In the genomic region with DNA sequence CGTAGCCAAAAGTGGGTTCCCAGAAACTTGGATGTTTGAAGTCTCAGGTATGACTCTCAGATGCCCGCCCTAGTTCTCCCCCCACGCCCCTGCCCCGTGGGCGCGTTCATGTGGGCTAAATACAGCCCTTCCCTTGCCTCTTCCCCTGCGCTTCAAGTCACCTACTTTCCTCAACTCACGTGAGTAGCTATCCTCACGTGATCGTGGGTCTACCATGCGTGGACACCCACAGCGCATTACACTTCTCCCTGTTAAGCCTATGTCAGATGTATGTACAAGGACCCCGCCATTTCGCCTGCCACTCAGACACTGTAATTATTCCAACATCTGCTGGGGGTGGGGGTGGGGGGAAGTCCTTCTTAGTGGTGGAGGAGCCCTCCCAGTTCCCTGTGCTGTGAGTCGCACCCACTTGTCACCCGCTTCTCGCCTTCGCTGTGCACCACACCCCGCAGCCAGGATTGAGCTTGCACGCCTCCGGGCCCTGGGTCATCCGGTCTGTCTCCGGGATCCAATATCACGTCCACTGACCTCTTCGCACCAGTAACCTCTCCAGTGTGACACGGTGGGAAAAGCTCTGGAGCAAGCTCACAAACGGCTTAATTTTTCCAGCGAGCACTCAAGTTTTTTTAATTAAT, we compare ENCODE assay signal across 8 mouse cellular contexts. TPM values are rescaled to one million over a fixed set of nuclear protein-coding genes. Genes with fewer than 3 reads are reported as not detected.
DNase-seq lines count a peak whose midpoint lies in the region; ATAC-seq lines count a peak whose summit lies in the region.

No protein-coding gene starts in this region.

- H3K4me2 ChIP-seq in lung, embryonic 16.5 days (ENCODE audit: low read depth, low read length), result peak overlapping the region; percentile 83

- H3K9me3 ChIP-seq in forebrain, embryonic 10.5 days, result no peaks in the 10 kb centered on the region
- no peaks in the 10 kb centered on the region for H3K9me3 ChIP-seq in lung, embryonic 16.5 days (ENCODE audit: control insufficient read depth, low read length)

- H3K36me3 ChIP-seq in forebrain, embryonic 10.5 days (replicated peaks), result 0 out of 2 replicates have a peak, but pooled peaks cover 2% of the 10 kb centered on the region
- no peaks in the 10 kb centered on the region for H3K36me3 ChIP-seq in lung, embryonic 16.5 days (ENCODE audit: control insufficient read depth, insufficient read depth, low read length)

- WGBS in forebrain, embryonic 10.5 days, result 8% methylated on average over 28 of the region's 28 CpGs
- WGBS in lung, embryonic 16.5 days, result 3% methylated on average over 28 of the region's 28 CpGs

- DNase-seq in CD4-positive helper T cell, adult 2 months (ENCODE audit: low read depth, low spot score), result peak; percentile 45
- peak; percentile 60 for DNase-seq in adrenal gland, postnatal 14 days
- peak; percentile 51 for DNase-seq in forebrain, embryonic 10.5 days (ENCODE audit: extremely low spot score, low spot score)
- peak; percentile 65 to 68 for DNase-seq in heart, postnatal 10 days
- peak; percentile 52 to 68 for DNase-seq in kidney, postnatal 4 days
- DNase-seq in retina, embryonic 14.5 days (ENCODE audit: low spot score), result peak; percentile 48
- peak; percentile 57 for DNase-seq in yolk sac, embryonic 10.5 days (ENCODE audit: low spot score)

- peak overlapping the region; percentile 94 for H3K4me3 ChIP-seq in forebrain, embryonic 10.5 days
- peak overlapping the region; percentile 86 for H3K4me3 ChIP-seq in lung, embryonic 16.5 days (ENCODE audit: low read length)

- H3K27ac ChIP-seq in forebrain, embryonic 10.5 days, result peak overlapping the region; percentile 99
- H3K27ac ChIP-seq in lung, embryonic 16.5 days (ENCODE audit: low read length), result no peak overlapping the region

- intact Hi-C loops in heart, postnatal 10 days (cut with DNase I), result loop anchor here (2.0 to 5.0 kb wide), 3 partner anchors 35 to 85 kb away; no protein-coding TSS in a partner anchor

- peak; percentile 11; the same call in 1 of the 2 replicates for ATAC-seq in lung, embryonic 16.5 days (ENCODE audit: low read depth)

- H3K4me1 ChIP-seq in forebrain, embryonic 10.5 days, result peaks cover 47% of the 10 kb centered on the region
- peaks cover 35% of the 10 kb centered on the region for H3K4me1 ChIP-seq in lung, embryonic 16.5 days (replicated peaks; ENCODE audit: control insufficient read depth, insufficient read depth, low read length)

- H3K27me3 ChIP-seq in forebrain, embryonic 10.5 days (ENCODE audit: poor library complexity, severe bottlenecking), result no peaks in the 10 kb centered on the region
- H3K27me3 ChIP-seq in lung, embryonic 16.5 days (ENCODE audit: control insufficient read depth, insufficient read depth, low read depth, low read length), result no peaks in the 10 kb centered on the region

- H3K9ac ChIP-seq in lung, embryonic 16.5 days (ENCODE audit: low read length), result peak overlapping the region; percentile 92

RNA-seq across cellular contexts. Expression of a gene that starts 1.0 kb away (rescaled TPM):
- total RNA-seq in adrenal gland, postnatal 14 days (2021), result 56.7 and 59.4 TPM in 2 replicates
- polyA plus RNA-seq in forebrain, embryonic 10.5 days (2016; fragmentation: Nextera tagmentation; extraction: Ambion mirVana), result 277 and 280 TPM in 2 replicates
- 10 to 100 TPM; 82.1 to 91.4 TPM for total RNA-seq in heart, postnatal 10 days (2021)
- 142 and 157 TPM in 2 replicates for polyA plus RNA-seq in lung, embryonic 16.5 days (2015; fragmentation: Nextera tagmentation; extraction: Ambion mirVana)

RNA-seq across cellular contexts. Expression of a gene that starts 47.4 kb away (rescaled TPM):
- total RNA-seq in adrenal gland, postnatal 14 days (2021), result 0.78 TPM in 1 of 2 replicates, not detected in the other
- polyA plus RNA-seq in forebrain, embryonic 10.5 days (2016; fragmentation: Nextera tagmentation; extraction: Ambion mirVana), result 0.21 and 0.43 TPM in 2 replicates
- total RNA-seq in heart, postnatal 10 days (2021), result under 1 TPM in 1 of 2 experiments, not detected in 1; 0.07 TPM
- polyA plus RNA-seq in lung, embryonic 16.5 days (2015; fragmentation: Nextera tagmentation; extraction: Ambion mirVana), result 1.2 and 1.4 TPM in 2 replicates
